Mouse (Mus musculus): ENCODE measurements around the gene Ryr2. TPM values are rescaled to one million over a fixed set of nuclear protein-coding genes. Genes with fewer than 3 reads are reported as not detected.

The Ryr2 gene
- polyA plus RNA-seq, 2 experiments, result 0.37 to 0.79 TPM

- DNase-seq (ENCODE audit: low spot score) (no peak), ATAC-seq (ENCODE audit: low FRiP score, low read depth) (no peak)
- H3K36me3 ChIP-seq (ENCODE audit: control insufficient read depth, insufficient read depth, low read length), result no peaks in the 10 kb centered on the region
- H3K4me3 ChIP-seq (replicated peaks; ENCODE audit: low read length), result no peak overlapping the region
- no peak for TF ChIP-seq POLR2A (IDR thresholded peaks at IDR 0.05; ENCODE audit: borderline replicate concordance, extremely low read depth, insufficient read depth, insufficient read length)
- no peak overlapping the region for H3K9ac ChIP-seq (ENCODE audit: low read depth, low read length, severe bottlenecking)
- H3K27me3 ChIP-seq (ENCODE audit: control insufficient read depth, insufficient read depth, low read length), result no peaks in the 10 kb centered on the region
- H3K4me2 ChIP-seq (replicated peaks; ENCODE audit: low read depth, low read length, severe bottlenecking), result no peak overlapping the region
- 74% methylated on average over 1 of the region's 1 CpGs for WGBS
- no peaks in the 10 kb centered on the region for H3K4me1 ChIP-seq (ENCODE audit: control insufficient read depth, insufficient read depth, low read length)
- no peaks in the 10 kb centered on the region for H3K9me3 ChIP-seq (ENCODE audit: control insufficient read depth, low read length)
- H3K27ac ChIP-seq (replicated peaks; ENCODE audit: low read depth, low read length), result no peak overlapping the region
Observed at GRCm38 (mm10) chr13:11536851-11537250, 569.9 kb downstream of the Ryr2 start.

DNA sequence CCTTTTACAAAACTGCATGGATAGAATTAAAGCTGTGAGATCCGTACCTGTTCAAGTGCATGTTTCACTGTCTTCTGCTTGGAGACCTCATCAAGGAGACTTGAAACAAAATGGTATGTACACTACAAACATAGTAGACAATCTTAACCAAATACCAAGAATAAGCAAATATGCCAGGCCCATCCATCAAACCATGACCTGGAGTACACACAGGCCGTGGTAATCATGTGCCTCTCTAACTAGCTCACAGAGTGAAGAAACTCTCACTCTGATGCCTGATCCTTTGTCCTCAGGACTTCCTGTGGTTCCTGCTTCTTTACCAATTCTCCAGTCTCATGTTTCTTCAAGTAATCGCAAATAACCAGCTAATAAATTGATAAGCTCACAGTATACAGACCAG lies 570.9 kb downstream of the Ryr2 start:
- no peaks in the 10 kb centered on the region for H3K27me3 ChIP-seq (ENCODE audit: control insufficient read depth, insufficient read depth, low read length)
- ATAC-seq (ENCODE audit: low FRiP score, low read depth) (no peak), DNase-seq (ENCODE audit: low spot score) (no peak)
- H3K4me1 ChIP-seq (ENCODE audit: control insufficient read depth, insufficient read depth, low read length), result no peaks in the 10 kb centered on the region
- no peak for TF ChIP-seq POLR2A (IDR thresholded peaks at IDR 0.05; ENCODE audit: borderline replicate concordance, extremely low read depth, insufficient read depth, insufficient read length)
- 79% methylated on average over 3 of the region's 3 CpGs for WGBS
- no peak overlapping the region for H3K9ac ChIP-seq (ENCODE audit: low read depth, low read length, severe bottlenecking)
- no peak overlapping the region for H3K27ac ChIP-seq (replicated peaks; ENCODE audit: low read depth, low read length)
- H3K9me3 ChIP-seq (ENCODE audit: control insufficient read depth, low read length), result no peaks in the 10 kb centered on the region
- H3K4me3 ChIP-seq (replicated peaks; ENCODE audit: low read length), result no peak overlapping the region
- no peak overlapping the region for H3K4me2 ChIP-seq (replicated peaks; ENCODE audit: low read depth, low read length, severe bottlenecking)
- H3K36me3 ChIP-seq (ENCODE audit: control insufficient read depth, insufficient read depth, low read length), result no peaks in the 10 kb centered on the region

GRCm38 (mm10) chr13:11533265-11533664 lies 573.5 kb downstream of the Ryr2 start:
- no peak for DNase-seq (ENCODE audit: low spot score)
- TF ChIP-seq POLR2A (IDR thresholded peaks at IDR 0.05; ENCODE audit: borderline replicate concordance, extremely low read depth, insufficient read depth, insufficient read length), result no peak
- no peak for ATAC-seq (ENCODE audit: low FRiP score, low read depth)

GRCm38 (mm10) chr13:11532014-11532890 lies 574.5 kb downstream of the Ryr2 start:
- no peak for ATAC-seq (ENCODE audit: low FRiP score, low read depth)
- 85% methylated on average over 7 of the region's 7 CpGs for WGBS

More at GRCm38 (mm10) chr13:11533265-11533664, 573.5 kb downstream of the Ryr2 start:
- no peaks in the 10 kb centered on the region for H3K4me1 ChIP-seq (ENCODE audit: control insufficient read depth, insufficient read depth, low read length)
- H3K9ac ChIP-seq (ENCODE audit: low read depth, low read length, severe bottlenecking), result no peak overlapping the region
- no peak overlapping the region for H3K4me2 ChIP-seq (replicated peaks; ENCODE audit: low read depth, low read length, severe bottlenecking)
- no peak overlapping the region for H3K4me3 ChIP-seq (replicated peaks; ENCODE audit: low read length)
- H3K36me3 ChIP-seq (ENCODE audit: control insufficient read depth, insufficient read depth, low read length), result no peaks in the 10 kb centered on the region
- 50% methylated on average over 2 of the region's 2 CpGs for WGBS
- no peaks in the 10 kb centered on the region for H3K9me3 ChIP-seq (ENCODE audit: control insufficient read depth, low read length)
- no peaks in the 10 kb centered on the region for H3K27me3 ChIP-seq (ENCODE audit: control insufficient read depth, insufficient read depth, low read length)
- H3K27ac ChIP-seq (replicated peaks; ENCODE audit: low read depth, low read length), result no peak overlapping the region

DNA sequence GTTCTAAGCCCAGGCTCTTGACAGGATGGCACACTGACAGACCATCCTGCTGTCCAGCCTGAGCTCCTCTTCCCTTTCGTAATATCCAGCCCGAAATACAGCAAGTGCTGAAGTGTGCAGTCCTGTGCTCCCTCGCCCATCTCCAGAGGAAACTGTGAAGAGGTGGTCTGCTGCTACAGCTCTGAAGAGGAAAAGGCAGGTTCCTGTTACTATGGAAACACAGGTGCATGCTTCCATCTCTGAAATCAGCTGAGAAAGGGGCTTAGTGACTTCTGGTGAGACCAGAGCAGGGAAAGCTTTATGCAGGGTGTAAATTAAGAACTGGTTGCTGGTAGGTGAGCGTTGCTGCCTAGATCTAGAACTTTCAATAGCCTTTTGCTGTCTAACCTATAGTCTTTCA lies 583.1 kb downstream of the Ryr2 start:
- Histone ChIP-seq H3K4me2 (replicated peaks; ENCODE audit: low read depth, low read length, severe bottlenecking) (no peak overlapping the region), H3K9ac (ENCODE audit: low read depth, low read length, severe bottlenecking) (no peak overlapping the region), H3K4me3 (replicated peaks; ENCODE audit: low read length) (no peak overlapping the region), H3K27ac (replicated peaks; ENCODE audit: low read depth, low read length) (no peak overlapping the region), H3K27me3 (ENCODE audit: control insufficient read depth, insufficient read depth, low read length) (no peaks in the 10 kb centered on the region), H3K4me1 (ENCODE audit: control insufficient read depth, insufficient read depth, low read length) (no peaks in the 10 kb centered on the region), H3K36me3 (ENCODE audit: control insufficient read depth, insufficient read depth, low read length) (no peaks in the 10 kb centered on the region), H3K9me3 (ENCODE audit: control insufficient read depth, low read length) (no peaks in the 10 kb centered on the region)
- TF ChIP-seq POLR2A (IDR thresholded peaks at IDR 0.05; ENCODE audit: borderline replicate concordance, extremely low read depth, insufficient read depth, insufficient read length), result no peak
- DNase-seq (ENCODE audit: low spot score) (no peak), ATAC-seq (ENCODE audit: low FRiP score, low read depth) (no peak)
- 84% methylated on average over 4 of the region's 4 CpGs for WGBS

More at GRCm38 (mm10) chr13:11532014-11532890, 574.5 kb downstream of the Ryr2 start:
- Histone ChIP-seq H3K4me2 (replicated peaks; ENCODE audit: low read depth, low read length, severe bottlenecking) (no peak overlapping the region), H3K27me3 (ENCODE audit: control insufficient read depth, insufficient read depth, low read length) (no peaks in the 10 kb centered on the region), H3K27ac (replicated peaks; ENCODE audit: low read depth, low read length) (no peak overlapping the region), H3K4me1 (ENCODE audit: control insufficient read depth, insufficient read depth, low read length) (no peaks in the 10 kb centered on the region), H3K4me3 (replicated peaks; ENCODE audit: low read length) (no peak overlapping the region), H3K36me3 (ENCODE audit: control insufficient read depth, insufficient read depth, low read length) (no peaks in the 10 kb centered on the region), H3K9me3 (ENCODE audit: control insufficient read depth, low read length) (no peaks in the 10 kb centered on the region), H3K9ac (ENCODE audit: low read depth, low read length, severe bottlenecking) (no peak overlapping the region)
- DNase-seq (ENCODE audit: low spot score), result no peak
- TF ChIP-seq POLR2A (IDR thresholded peaks at IDR 0.05; ENCODE audit: borderline replicate concordance, extremely low read depth, insufficient read depth, insufficient read length), result no peak

Measured in limb, embryonic 14.5 days (tissue).